Mouse (Mus musculus) megakaryocyte, embryonic 14.5 days (primary cell): ENCODE data around the gene Slf1.

Source experiments
- FLI1 ChIP-seq: IDR thresholded peaks from 2 replicates; pipeline ENCODE4 v1.6.1; 2012; ENCODE audit warnings: low read length, inconsistent platforms, mixed read lengths
- GATA1 ChIP-seq: IDR thresholded peaks from 3 replicates; pipeline ENCODE4 v1.6.1; 2012; ENCODE audit warnings: mixed read lengths, low read length, inconsistent platforms, borderline replicate concordance

DNA sequence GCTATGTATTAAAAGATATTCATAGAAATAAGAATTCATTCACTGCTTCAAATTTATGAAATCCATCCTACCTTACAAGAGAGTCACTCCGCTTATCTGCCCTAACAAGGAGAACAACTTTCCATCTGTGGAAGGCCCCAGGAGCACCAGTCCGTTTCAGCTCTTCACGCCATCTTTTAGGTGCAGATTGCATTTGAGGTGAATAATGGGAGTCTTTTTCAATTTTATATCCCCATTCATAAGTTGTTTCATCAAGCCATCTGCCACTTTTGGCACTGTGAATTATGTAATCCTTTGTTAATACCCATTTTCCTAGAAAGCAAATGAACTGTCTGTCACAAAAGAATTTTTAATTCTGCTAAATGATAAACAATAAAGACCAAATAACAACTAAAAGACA, 10.1 kb downstream of the Slf1 start:
- TF ChIP-seq FLI1: no peak
- TF ChIP-seq GATA1: no peak
